Mouse (Mus musculus) forebrain, embryonic 15.5 days (tissue): ENCODE measurements around the gene Pfdn4. TPM values are rescaled to one million over a fixed set of nuclear protein-coding genes. Genes with fewer than 3 reads are reported as not detected.
A peak's percentile ranks its signal among the peaks of the same experiment; 100 is the strongest.

Experiments used
- ATAC-seq: fragments of 200-750 bp; cut with Nextera tagmentation; replicated peaks from 2 replicates; pipeline ENCODE4 v1.8.0; 2017; ENCODE audit warnings: mild to moderate bottlenecking, moderate TSS enrichment, moderate library complexity
- H3K27ac ChIP-seq: fragments of 300-500 bp; sonication (generic); replicated peaks from 2 replicates; pipeline ENCODE4 v1.5.1; 2015; ENCODE audit warnings: mild to moderate bottlenecking, inconsistent platforms
- H3K27me3 ChIP-seq: fragments of 300-500 bp; sonication (generic); 2 replicates; pipeline ENCODE4 v1.6.1; 2015; ENCODE audit warnings: inconsistent platforms
- H3K36me3 ChIP-seq: fragments of 300-500 bp; sonication (generic); 2 replicates; pipeline ENCODE4 v1.6.1; 2015; ENCODE audit warnings: mild to moderate bottlenecking, inconsistent platforms
- H3K4me1 ChIP-seq: fragments of 300-500 bp; sonication (generic); 2 replicates; pipeline ENCODE4 v1.6.1; 2015; ENCODE audit warnings: inconsistent platforms
- H3K4me2 ChIP-seq: fragments of 300-500 bp; sonication (generic); replicated peaks from 2 replicates; pipeline ENCODE4 v1.6.1; 2015; ENCODE audit warnings: mild to moderate bottlenecking, inconsistent platforms
- H3K4me3 ChIP-seq: fragments of 300-500 bp; sonication (generic); 2 replicates; pipeline ENCODE4 v1.5.1; 2015; ENCODE audit warnings: mild to moderate bottlenecking, inconsistent platforms
- H3K9ac ChIP-seq: fragments of 300-500 bp; sonication (generic); replicated peaks from 2 replicates; pipeline ENCODE4 v1.6.1; 2015; ENCODE audit warnings: mild to moderate bottlenecking, inconsistent platforms
- H3K9me3 ChIP-seq: fragments of 300-500 bp; sonication (generic); 2 replicates; pipeline ENCODE4 v1.6.1; 2016; ENCODE audit warnings: inconsistent platforms
- WGBS: fragments of 180-500 bp; shearing (Covaris S2); methylation state at CpG from one replicate; pipeline ENCODE4 v1.1.7; 2015; ENCODE audit warnings: mixed read lengths; 5-methylcytosine and 5-hydroxymethylcytosine counted together
- polyA plus RNA-seq: library from polyadenylated mRNA; unstranded; fragments of >200 nt; fragmentation: Nextera tagmentation; extraction: Ambion mirVana; gene quantifications from 2 replicates; pipeline ENCODE4 v1.2.1, GENCODE M21; 2015

Gene Pfdn4
- polyA plus RNA-seq, 1 experiment from 2014 or later, result 126 TPM

DNA sequence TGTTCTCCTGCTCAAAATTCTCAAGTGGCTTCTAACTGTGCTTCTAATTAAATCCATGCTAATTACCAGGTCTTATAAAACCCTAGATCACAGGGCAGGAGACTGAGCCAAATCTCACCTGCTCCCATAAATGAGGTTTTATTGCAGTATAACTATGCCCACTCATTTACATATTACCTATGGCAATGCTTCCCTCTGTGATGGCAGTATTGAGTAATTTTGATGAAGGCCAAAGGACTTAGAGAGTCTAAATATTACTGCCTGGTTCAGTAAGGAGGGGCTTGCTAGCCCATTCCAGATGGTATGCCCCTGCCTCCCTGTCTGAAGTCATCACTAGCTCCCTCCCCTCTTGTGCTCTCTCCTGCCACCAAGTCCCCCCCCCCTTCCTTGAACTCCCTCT lies 39.6 kb downstream of the Pfdn4 start:
- Histone ChIP-seq H3K9ac (no peak overlapping the region), H3K4me1 (peaks cover 15% of the 10 kb centered on the region), H3K27me3 (no peaks in the 10 kb centered on the region), H3K4me3 (no peak overlapping the region), H3K36me3 (no peaks in the 10 kb centered on the region), H3K9me3 (no peaks in the 10 kb centered on the region), H3K4me2 (no peak overlapping the region), H3K27ac (no peak overlapping the region)
- no peak for ATAC-seq

DNA sequence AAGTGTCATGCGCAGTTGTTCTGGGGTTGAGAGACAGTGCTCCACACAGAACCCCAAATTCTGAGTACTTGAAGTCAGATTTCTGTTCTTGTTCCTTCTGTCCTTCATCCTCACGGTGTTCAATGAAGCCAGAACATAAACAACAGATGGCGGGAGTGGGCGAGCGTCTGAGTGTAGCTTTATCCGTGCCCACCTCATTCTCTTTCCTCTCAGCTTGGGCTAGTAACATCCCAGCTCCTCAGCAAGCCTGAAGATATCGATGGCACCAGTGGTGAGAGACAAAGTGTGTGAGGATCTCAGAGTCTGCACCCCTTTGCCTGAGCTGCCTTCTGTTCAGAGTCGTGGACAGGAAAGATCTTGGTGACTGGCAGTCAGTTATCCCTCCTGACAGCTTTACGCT lies 43.0 kb downstream of the Pfdn4 start:
- Histone ChIP-seq H3K4me1 (peaks cover 6% of the 10 kb centered on the region; the same call in 1 of the 2 replicates), H3K27ac (no peak overlapping the region), H3K36me3 (no peaks in the 10 kb centered on the region), H3K9ac (no peak overlapping the region), H3K4me3 (no peak overlapping the region), H3K27me3 (no peaks in the 10 kb centered on the region), H3K4me2 (no peak overlapping the region), H3K9me3 (no peaks in the 10 kb centered on the region)
- no peak for ATAC-seq
- 74% methylated on average over 9 of the region's 9 CpGs for WGBS

DNA sequence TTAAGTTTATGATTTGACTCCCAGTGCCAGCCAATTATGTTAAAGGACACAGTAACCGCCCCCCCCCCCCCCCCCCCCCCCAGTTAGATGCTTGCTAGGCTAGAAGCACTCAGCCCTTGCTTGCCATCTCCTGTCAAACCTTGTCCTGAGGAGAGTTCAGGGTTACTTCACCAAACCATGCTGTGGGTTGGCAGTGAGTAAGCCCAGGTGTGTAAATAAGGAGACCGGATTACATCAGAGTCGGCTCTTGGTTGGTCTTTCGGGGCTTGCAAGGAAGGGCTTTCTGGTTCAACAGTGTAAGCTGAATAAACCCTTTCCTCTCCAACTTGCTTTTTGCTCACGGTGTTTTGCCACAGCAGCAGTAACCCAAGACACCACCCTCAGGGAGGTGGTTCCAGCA lies 47.4 kb downstream of the Pfdn4 start:
- H3K9me3 ChIP-seq, result no peaks in the 10 kb centered on the region
- peaks cover 13% of the 10 kb centered on the region; the same call in 1 of the 2 replicates for H3K4me1 ChIP-seq
- ATAC-seq, result no peak
- H3K27me3 ChIP-seq, result no peaks in the 10 kb centered on the region
- no peak overlapping the region for H3K9ac ChIP-seq
- 83% methylated on average over 4 of the region's 5 CpGs for WGBS
- no peak overlapping the region for H3K27ac ChIP-seq
- H3K36me3 ChIP-seq, result no peaks in the 10 kb centered on the region
- H3K4me2 ChIP-seq, result no peak overlapping the region
- no peak overlapping the region for H3K4me3 ChIP-seq

DNA sequence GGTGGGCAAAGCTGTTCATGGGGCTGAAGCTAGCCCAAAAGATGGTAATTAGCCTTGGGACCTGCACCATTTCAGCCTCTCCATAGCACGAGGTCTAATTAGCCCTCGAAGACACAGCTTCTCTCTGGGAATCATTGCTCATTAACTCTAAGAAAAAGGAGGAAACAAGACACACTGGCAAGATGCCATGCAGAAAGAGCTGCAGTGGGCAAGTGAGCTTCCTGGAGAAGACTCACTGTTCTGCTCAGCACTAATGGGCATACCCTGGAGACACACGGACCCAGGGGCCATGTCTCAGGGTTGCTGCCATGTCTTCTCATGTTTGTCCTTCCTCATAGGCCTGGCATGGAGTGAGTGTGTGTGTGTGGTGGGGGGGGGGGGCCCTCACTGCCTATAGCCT lies 47.9 kb downstream of the Pfdn4 start:
- Histone ChIP-seq H3K27ac (no peak overlapping the region), H3K4me2 (no peak overlapping the region), H3K4me1 (peaks cover 15% of the 10 kb centered on the region), H3K9me3 (no peaks in the 10 kb centered on the region), H3K9ac (no peak overlapping the region), H3K36me3 (no peaks in the 10 kb centered on the region), H3K27me3 (no peaks in the 10 kb centered on the region), H3K4me3 (no peak overlapping the region)
- no peak for ATAC-seq
- 32% methylated on average over 3 of the region's 3 CpGs for WGBS

DNA sequence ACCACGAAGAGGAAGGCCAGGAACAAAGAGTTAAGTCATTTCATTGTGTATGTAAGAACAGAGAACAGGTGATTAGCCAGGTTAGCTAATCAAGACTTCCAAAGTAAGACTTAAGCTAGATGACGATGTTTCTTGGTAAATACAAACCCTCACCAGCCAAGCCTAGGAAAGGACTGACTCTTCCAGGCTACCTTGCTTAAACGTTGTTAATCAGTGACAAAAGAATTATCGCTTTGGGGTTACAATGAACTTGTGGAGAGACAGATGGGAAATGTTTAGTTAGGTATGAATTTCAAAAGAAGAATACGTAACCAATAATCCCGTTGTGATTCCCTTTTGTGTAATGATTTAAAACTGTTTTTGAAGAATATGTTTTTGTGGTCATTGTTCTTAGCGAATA lies 48.7 kb downstream of the Pfdn4 start:
- no peaks in the 10 kb centered on the region for H3K27me3 ChIP-seq
- no peak overlapping the region for H3K4me2 ChIP-seq
- H3K4me1 ChIP-seq, result peaks cover 18% of the 10 kb centered on the region
- H3K4me3 ChIP-seq, result no peak overlapping the region
- H3K36me3 ChIP-seq, result no peaks in the 10 kb centered on the region
- no peaks in the 10 kb centered on the region for H3K9me3 ChIP-seq
- no peak overlapping the region for H3K9ac ChIP-seq
- no peak overlapping the region for H3K27ac ChIP-seq
- 88% methylated on average over 7 of the region's 7 CpGs for WGBS
- ATAC-seq, result no peak

DNA sequence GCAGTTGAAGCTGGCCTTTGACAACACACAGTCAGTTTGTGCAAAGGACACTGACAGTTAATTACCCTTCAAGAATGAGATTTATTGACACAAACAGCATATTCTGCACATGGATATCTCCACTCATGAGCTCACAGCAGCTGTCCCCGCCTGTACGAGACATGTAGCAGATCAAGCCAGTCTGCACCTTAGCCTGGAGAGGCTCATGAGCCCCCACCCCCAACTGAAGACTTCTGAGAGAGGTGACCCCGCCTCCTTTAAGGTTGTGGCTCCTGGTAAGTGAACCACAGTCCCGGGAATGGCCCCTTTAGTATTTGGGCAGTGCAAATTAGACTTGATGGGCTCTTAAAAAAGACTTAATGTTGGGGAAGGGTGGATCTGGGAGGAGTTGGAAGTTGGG lies 49.5 kb downstream of the Pfdn4 start:
- H3K4me2 ChIP-seq, result no peak overlapping the region
- no peak for ATAC-seq
- no peak overlapping the region for H3K9ac ChIP-seq
- H3K27me3 ChIP-seq, result no peaks in the 10 kb centered on the region
- H3K9me3 ChIP-seq, result no peaks in the 10 kb centered on the region
- 63% methylated on average over 4 of the region's 4 CpGs for WGBS
- H3K4me3 ChIP-seq, result no peak overlapping the region
- H3K36me3 ChIP-seq, result no peaks in the 10 kb centered on the region
- no peak overlapping the region for H3K27ac ChIP-seq
- H3K4me1 ChIP-seq, result peaks cover 24% of the 10 kb centered on the region

DNA sequence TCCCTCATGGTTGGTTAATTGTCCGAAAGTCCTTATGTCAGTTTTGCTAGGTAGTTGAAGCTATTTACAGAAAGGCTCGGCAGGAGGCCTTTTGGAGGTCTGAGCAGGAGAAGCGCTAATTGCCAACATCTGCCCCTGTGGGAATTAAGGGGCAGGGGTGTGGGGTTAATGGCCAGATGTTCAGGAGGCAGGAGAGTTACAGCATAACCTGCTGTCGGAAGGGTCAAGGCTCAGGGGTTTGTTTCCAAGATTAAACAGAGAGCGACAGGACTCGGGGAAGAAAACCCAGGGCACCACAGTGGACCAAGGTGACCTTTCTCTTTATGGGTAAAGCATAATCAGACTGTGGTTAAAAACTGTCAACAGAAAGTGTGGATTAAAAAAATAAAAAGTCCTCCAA lies 51.3 kb downstream of the Pfdn4 start:
- Histone ChIP-seq H3K4me1 (peaks cover 40% of the 10 kb centered on the region), H3K4me3 (no peak overlapping the region), H3K9ac (no peak overlapping the region), H3K27ac (no peak overlapping the region), H3K4me2 (no peak overlapping the region), H3K9me3 (no peaks in the 10 kb centered on the region), H3K36me3 (no peaks in the 10 kb centered on the region), H3K27me3 (no peaks in the 10 kb centered on the region)
- 22% methylated on average over 6 of the region's 6 CpGs for WGBS
- no peak for ATAC-seq

DNA sequence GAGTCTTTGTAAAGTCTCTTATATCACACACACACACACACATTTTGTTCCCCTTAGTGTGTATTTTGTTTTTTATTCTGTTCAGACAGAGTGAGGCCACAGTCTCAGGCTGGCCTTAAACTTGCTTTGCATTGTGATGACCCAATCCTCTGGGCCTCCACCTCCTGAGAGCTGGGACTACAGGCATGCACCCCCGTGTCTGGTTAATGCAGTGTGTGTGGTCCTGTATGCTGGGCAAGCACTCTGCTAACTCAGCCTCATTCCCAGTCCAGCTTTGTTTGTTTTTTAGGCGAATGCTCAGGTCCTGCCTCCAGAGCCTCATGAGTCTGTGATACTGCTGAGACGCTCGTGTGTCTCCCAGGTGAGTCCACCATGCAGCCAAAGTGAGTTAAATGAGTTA lies 51.8 kb downstream of the Pfdn4 start:
- H3K27me3 ChIP-seq, result no peaks in the 10 kb centered on the region
- H3K4me3 ChIP-seq, result no peak overlapping the region
- no peak overlapping the region for H3K27ac ChIP-seq
- H3K9ac ChIP-seq, result no peak overlapping the region
- no peaks in the 10 kb centered on the region for H3K36me3 ChIP-seq
- peaks cover 42% of the 10 kb centered on the region for H3K4me1 ChIP-seq
- 29% methylated on average over 4 of the region's 4 CpGs for WGBS
- no peaks in the 10 kb centered on the region for H3K9me3 ChIP-seq
- ATAC-seq, result no peak
- H3K4me2 ChIP-seq, result no peak overlapping the region

DNA sequence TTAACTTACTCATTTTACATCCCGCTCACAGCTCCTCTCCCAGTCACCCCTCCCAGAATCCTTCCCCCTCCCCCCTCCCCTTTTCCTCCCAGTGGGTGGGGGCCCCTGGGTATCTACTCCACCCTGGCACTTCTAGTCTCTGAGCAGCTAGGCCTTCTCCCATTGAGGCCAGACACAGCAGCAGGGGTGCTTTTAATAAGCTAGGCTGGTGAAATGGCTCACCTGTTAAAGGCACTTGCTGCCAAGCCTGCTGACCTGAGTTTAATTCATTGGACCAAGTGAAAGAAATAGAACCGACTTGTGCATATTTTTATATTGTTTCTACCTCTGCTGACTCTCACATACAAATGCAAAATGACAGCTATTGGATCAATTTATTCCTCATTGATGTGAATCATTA lies 52.9 kb downstream of the Pfdn4 start:
- WGBS, result 46% methylated on average over 2 of the region's 2 CpGs
- Histone ChIP-seq H3K36me3 (no peaks in the 10 kb centered on the region), H3K4me3 (no peak overlapping the region), H3K27me3 (no peaks in the 10 kb centered on the region), H3K4me1 (peaks cover 42% of the 10 kb centered on the region), H3K9ac (no peak overlapping the region), H3K9me3 (no peaks in the 10 kb centered on the region), H3K4me2 (no peak overlapping the region), H3K27ac (peak overlapping the region; percentile 43; the same call in 1 of the 2 replicates)
- ATAC-seq, result no peak

DNA sequence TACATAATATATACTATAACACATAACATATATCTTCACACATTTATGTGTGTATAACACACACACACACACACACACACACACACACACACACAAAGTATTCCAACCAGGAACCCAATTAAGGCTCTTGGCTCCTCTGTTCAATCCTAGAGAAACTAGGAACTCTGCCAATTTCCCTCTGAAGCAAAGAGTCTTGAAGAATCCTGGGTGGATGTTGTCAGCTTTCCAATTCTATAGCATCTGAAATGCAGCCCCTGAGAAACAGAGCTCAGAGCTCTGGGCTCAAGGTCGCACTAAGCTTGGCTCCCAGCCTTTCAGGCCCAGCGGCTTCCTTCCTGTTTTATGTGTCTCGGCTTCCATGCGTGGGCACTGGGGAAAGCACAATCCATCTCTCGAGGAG lies 54.0 kb downstream of the Pfdn4 start:
- H3K4me2 ChIP-seq, result no peak overlapping the region
- peaks cover 42% of the 10 kb centered on the region for H3K4me1 ChIP-seq
- no peak overlapping the region for H3K9ac ChIP-seq
- H3K9me3 ChIP-seq, result no peaks in the 10 kb centered on the region
- no peaks in the 10 kb centered on the region for H3K36me3 ChIP-seq
- WGBS, result 4% methylated on average over 5 of the region's 5 CpGs
- peak; percentile 80 for ATAC-seq
- peak overlapping the region; percentile 79 for H3K27ac ChIP-seq
- no peak overlapping the region for H3K4me3 ChIP-seq
- no peaks in the 10 kb centered on the region for H3K27me3 ChIP-seq

DNA sequence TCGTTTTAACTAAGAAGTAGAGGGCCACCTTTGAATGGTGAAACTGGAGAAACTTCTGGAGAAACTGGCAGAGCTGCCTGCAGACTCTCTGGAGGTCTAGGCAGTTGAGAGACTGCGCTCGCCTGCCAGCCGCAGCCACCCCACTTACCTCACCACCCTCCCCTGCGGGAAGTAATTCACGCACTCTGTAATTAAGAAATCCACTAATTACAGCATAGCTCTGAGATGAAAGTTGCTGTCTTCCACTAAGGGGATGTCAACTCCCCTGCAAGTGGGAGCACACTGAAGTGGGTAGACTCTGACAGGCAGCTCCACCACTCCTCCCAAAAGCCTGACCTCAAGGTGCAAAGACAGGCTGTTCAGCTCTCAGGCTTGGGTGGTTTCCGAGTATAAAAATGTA lies 55.9 kb downstream of the Pfdn4 start:
- no peaks in the 10 kb centered on the region for H3K9me3 ChIP-seq
- 26% methylated on average over 7 of the region's 7 CpGs for WGBS
- no peak overlapping the region for H3K27ac ChIP-seq
- peak; percentile 65 for ATAC-seq
- no peak overlapping the region for H3K4me2 ChIP-seq
- H3K27me3 ChIP-seq, result no peaks in the 10 kb centered on the region
- no peak overlapping the region for H3K4me3 ChIP-seq
- no peak overlapping the region for H3K9ac ChIP-seq
- H3K36me3 ChIP-seq, result no peaks in the 10 kb centered on the region
- H3K4me1 ChIP-seq, result peaks cover 44% of the 10 kb centered on the region

DNA sequence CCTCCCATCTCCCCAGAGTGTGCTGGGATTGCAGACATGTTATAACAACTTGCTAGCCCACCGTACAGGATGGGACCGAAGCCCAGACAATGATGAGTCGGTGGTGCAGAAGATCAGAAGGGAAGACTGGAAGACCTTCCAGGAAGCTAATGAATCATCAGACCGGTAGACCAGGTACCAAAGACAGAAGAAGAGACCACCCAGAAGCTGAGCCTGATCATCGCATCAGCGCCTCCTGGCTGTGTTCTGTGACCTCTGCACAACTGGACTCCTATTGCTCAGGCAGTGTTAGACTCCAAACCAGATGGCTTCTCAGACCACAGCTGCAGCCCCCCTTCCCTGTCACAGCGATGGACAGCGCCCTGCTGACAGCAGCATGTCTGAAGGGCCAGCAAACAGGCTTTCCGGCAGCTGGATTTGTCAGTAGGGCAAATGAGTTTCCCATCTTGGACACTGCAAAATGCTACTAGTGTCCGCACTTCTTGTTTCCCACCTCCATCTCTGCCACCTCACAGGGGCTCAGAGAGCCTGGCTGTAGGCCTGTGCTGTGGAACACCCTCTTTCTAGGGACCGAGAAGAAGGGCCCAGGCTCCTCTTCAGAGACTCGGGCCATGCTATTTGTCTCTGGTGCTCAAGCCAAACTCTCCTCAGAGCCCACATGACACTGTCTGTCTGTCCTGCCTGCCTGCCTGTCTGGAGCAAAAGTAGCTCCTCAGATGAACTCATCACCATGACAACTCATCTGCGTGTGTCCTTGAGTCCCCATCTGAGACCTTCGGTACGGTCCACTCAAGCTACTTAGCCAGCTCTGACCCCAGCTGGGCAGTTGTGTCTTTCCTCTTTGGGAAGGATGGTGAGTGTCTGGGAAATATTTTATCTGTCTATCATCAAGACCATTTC lies 68.0 kb downstream of the Pfdn4 start:
- Histone ChIP-seq H3K27me3 (no peaks in the 10 kb centered on the region), H3K4me2 (no peak overlapping the region), H3K9me3 (no peaks in the 10 kb centered on the region), H3K4me1 (no peaks in the 10 kb centered on the region), H3K36me3 (no peaks in the 10 kb centered on the region), H3K9ac (no peak overlapping the region), H3K4me3 (no peak overlapping the region), H3K27ac (no peak overlapping the region)
- ATAC-seq, result no peak
- 80% methylated on average over 15 of the region's 15 CpGs for WGBS

DNA sequence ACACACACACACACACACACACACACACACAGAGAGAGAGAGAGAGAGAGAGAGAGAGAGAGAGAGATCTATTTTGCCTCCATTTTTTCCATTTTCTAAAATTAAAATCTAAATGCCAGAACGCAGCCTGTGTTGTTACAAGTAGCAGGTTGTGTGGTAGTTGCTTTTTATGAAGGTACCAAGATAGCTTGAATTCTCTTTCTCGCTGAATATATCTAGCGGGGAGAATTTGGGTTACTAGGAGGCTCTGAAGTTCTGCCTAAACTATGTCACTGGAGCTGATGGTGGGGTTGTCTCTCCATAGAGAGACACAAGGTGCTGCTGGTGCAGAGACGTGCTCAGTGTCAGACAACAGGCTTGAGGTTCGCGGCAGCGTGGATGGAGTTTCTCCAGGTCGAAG lies 68.8 kb downstream of the Pfdn4 start:
- Histone ChIP-seq H3K27me3 (no peaks in the 10 kb centered on the region), H3K27ac (no peak overlapping the region), H3K4me3 (no peak overlapping the region), H3K9ac (no peak overlapping the region), H3K9me3 (no peaks in the 10 kb centered on the region), H3K4me1 (no peaks in the 10 kb centered on the region), H3K4me2 (no peak overlapping the region), H3K36me3 (no peaks in the 10 kb centered on the region)
- WGBS, result 90% methylated on average over 8 of the region's 8 CpGs
- ATAC-seq, result no peak
